Mouse (Mus musculus) forebrain, embryonic 13.5 days (tissue): ENCODE results near the gene Bud13. TPM values are rescaled to one million over a fixed set of nuclear protein-coding genes. Genes with fewer than 3 reads are reported as not detected.
A peak's percentile ranks its signal among the peaks of the same experiment; 100 is the strongest.

Experiments
- ATAC-seq: fragments of 200-750 bp; cut with Nextera tagmentation; 2 replicates; pipeline ENCODE4 v1.8.0; 2017
- H3K27ac ChIP-seq: fragments of 300-500 bp; sonication (generic); 2 replicates; pipeline ENCODE4 v1.5.1; 2015; ENCODE audit warnings: inconsistent platforms, mild to moderate bottlenecking, moderate library complexity
- H3K27me3 ChIP-seq: fragments of 300-500 bp; sonication (generic); 2 replicates; pipeline ENCODE4 v1.6.1; 2015; ENCODE audit warnings: mild to moderate bottlenecking, inconsistent platforms
- H3K36me3 ChIP-seq: fragments of 300-500 bp; sonication (generic); 2 replicates; pipeline ENCODE4 v1.6.1; 2015; ENCODE audit warnings: mild to moderate bottlenecking, inconsistent platforms; ENCODE audit not compliant: poor library complexity, severe bottlenecking
- H3K4me1 ChIP-seq: fragments of 300-500 bp; sonication (generic); 2 replicates; pipeline ENCODE4 v1.6.1; 2015; ENCODE audit warnings: inconsistent platforms
- H3K4me2 ChIP-seq: fragments of 300-500 bp; sonication (generic); 2 replicates; pipeline ENCODE4 v1.6.1; 2015; ENCODE audit warnings: inconsistent platforms, mild to moderate bottlenecking, moderate library complexity
- H3K4me3 ChIP-seq: fragments of 300-500 bp; sonication (generic); 2 replicates; pipeline ENCODE4 v1.5.1; 2015; ENCODE audit warnings: mild to moderate bottlenecking, inconsistent platforms
- H3K9ac ChIP-seq: fragments of 300-500 bp; sonication (generic); 2 replicates; pipeline ENCODE4 v1.6.1; 2015; ENCODE audit warnings: mild to moderate bottlenecking, inconsistent platforms
- H3K9me3 ChIP-seq: fragments of 300-500 bp; sonication (generic); replicated peaks from 2 replicates; pipeline ENCODE4 v1.6.1; 2016; ENCODE audit warnings: inconsistent platforms
- WGBS: fragments of 180-500 bp; shearing (Covaris S2); methylation state at CpG from one replicate; pipeline ENCODE4 v1.1.7; 2015; 5-methylcytosine and 5-hydroxymethylcytosine counted together
- polyA plus RNA-seq: library from polyadenylated mRNA; unstranded; fragments of >200 nt; fragmentation: Nextera tagmentation; extraction: Ambion mirVana; gene quantifications from 2 replicates; pipeline ENCODE4 v1.2.1, GENCODE M21; 2015

The Bud13 gene
- 19.0 and 21.9 TPM in 2 replicates for polyA plus RNA-seq

- Histone ChIP-seq H3K36me3 (peaks cover 61% of the 10 kb centered on the region), H3K9me3 (no peaks in the 10 kb centered on the region), H3K4me1 (peaks cover 18% of the 10 kb centered on the region), H3K4me2 (peak within 1 kb of the TSS; percentile 72), H3K9ac (peak within 1 kb of the TSS; percentile 89), H3K27ac (peak within 1 kb of the TSS; percentile 66), H3K4me3 (peak within 1 kb of the TSS; percentile 93), H3K27me3 (no peaks in the 10 kb centered on the region)
- ATAC-seq: peak; percentile 92
- under 1% methylated on average over 49 of the region's 55 CpGs for WGBS
Measured at GRCm38 (mm10) chr9:46282631-46283436, at the start of gene Bud13. Gene Bud13 (plus strand): TSS chr9:46283008.

- ATAC-seq: no peak
Measured at GRCm38 (mm10) chr9:46235196-46235595, 47.6 kb upstream of the Bud13 start.

GRCm38 (mm10) chr9:46235596-46235648 lies 47.4 kb upstream of the Bud13 start, which contains the start of gene Apoc3:
Gene Apoc3 (minus strand): TSS chr9:46235636.
- no peak within 1 kb of the TSS for H3K9ac ChIP-seq
- H3K4me1 ChIP-seq: peaks cover 6% of the 10 kb centered on the region; the same call in 1 of the 2 replicates
- ATAC-seq: no peak
- 0 out of 2 replicates have a peak, but pooled peaks cover 6% of the 10 kb centered on the region for H3K27me3 ChIP-seq
- H3K9me3 ChIP-seq: no peaks in the 10 kb centered on the region
- H3K27ac ChIP-seq: no peak within 1 kb of the TSS
- H3K4me2 ChIP-seq: no peak within 1 kb of the TSS
- H3K36me3 ChIP-seq: no peaks in the 10 kb centered on the region
- H3K4me3 ChIP-seq: no peak within 1 kb of the TSS

More at GRCm38 (mm10) chr9:46235196-46235595, 47.6 kb upstream of the Bud13 start:
- Histone ChIP-seq H3K27me3 (0 out of 2 replicates have a peak, but pooled peaks cover 6% of the 10 kb centered on the region), H3K4me2 (no peak overlapping the region), H3K4me3 (no peak overlapping the region), H3K36me3 (no peaks in the 10 kb centered on the region), H3K4me1 (peaks cover 9% of the 10 kb centered on the region; the same call in 1 of the 2 replicates), H3K9ac (no peak overlapping the region), H3K9me3 (no peaks in the 10 kb centered on the region), H3K27ac (no peak overlapping the region)
- WGBS: 85% methylated on average over 6 of the region's 6 CpGs

GRCm38 (mm10) chr9:46235649-46236048 lies 47.2 kb upstream of the Bud13 start:
- H3K4me1 ChIP-seq: peaks cover 4% of the 10 kb centered on the region; the same call in 1 of the 2 replicates
- no peaks in the 10 kb centered on the region for H3K36me3 ChIP-seq
- no peak for ATAC-seq
- no peak overlapping the region for H3K9ac ChIP-seq
- 0 out of 2 replicates have a peak, but pooled peaks cover 6% of the 10 kb centered on the region for H3K27me3 ChIP-seq
- H3K9me3 ChIP-seq: no peaks in the 10 kb centered on the region
- no peak overlapping the region for H3K27ac ChIP-seq
- no peak overlapping the region for H3K4me2 ChIP-seq
- 52% methylated on average over 4 of the region's 4 CpGs for whole genome bisulfite sequencing
- no peak overlapping the region for H3K4me3 ChIP-seq

GRCm38 (mm10) chr9:46238850-46239249 lies 44.0 kb upstream of the Bud13 start:
- Histone ChIP-seq H3K4me3 (no peak overlapping the region), H3K27ac (no peak overlapping the region), H3K4me1 (no peaks in the 10 kb centered on the region), H3K4me2 (no peak overlapping the region), H3K9me3 (no peaks in the 10 kb centered on the region), H3K27me3 (no peaks in the 10 kb centered on the region), H3K36me3 (no peaks in the 10 kb centered on the region), H3K9ac (no peak overlapping the region)
- ATAC-seq: no peak
- WGBS: 91% methylated on average over 7 of the region's 7 CpGs

GRCm38 (mm10) chr9:46240526-46241153 lies 42.2 kb upstream of the Bud13 start, which contains the start of gene Apoa4:
Gene Apoa4 (plus strand): TSS chr9:46240696.
- WGBS: 70% methylated on average over 7 of the region's 7 CpGs
- Histone ChIP-seq H3K27ac (no peak within 1 kb of the TSS), H3K4me2 (no peak within 1 kb of the TSS), H3K9me3 (no peaks in the 10 kb centered on the region), H3K36me3 (no peaks in the 10 kb centered on the region), H3K4me3 (no peak within 1 kb of the TSS), H3K9ac (no peak within 1 kb of the TSS), H3K4me1 (no peaks in the 10 kb centered on the region), H3K27me3 (no peaks in the 10 kb centered on the region)
- no peak for ATAC-seq

DNA sequence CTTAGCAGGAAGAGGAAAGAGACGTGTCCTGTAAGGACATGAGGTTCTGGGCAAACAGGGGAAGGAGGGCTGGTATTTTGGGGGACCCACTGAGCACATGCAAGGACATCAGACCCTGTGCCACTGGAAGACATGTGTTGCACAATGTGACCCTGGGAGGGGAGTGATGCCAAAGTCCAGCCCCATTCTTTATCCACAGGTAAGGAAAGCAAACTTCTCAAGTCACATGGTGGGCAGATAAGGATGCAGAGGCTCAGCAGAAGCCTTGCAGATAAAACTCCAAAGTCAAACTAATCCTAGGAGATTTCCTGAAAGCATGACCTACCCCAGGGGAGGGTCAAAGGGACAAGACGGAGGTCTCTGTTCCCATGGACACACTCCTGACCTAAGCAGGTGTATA lies 41.0 kb upstream of the Bud13 start:
- Histone ChIP-seq H3K4me3 (no peak overlapping the region), H3K4me2 (no peak overlapping the region), H3K9ac (no peak overlapping the region), H3K27ac (no peak overlapping the region), H3K4me1 (no peaks in the 10 kb centered on the region), H3K9me3 (no peaks in the 10 kb centered on the region), H3K36me3 (no peaks in the 10 kb centered on the region), H3K27me3 (no peaks in the 10 kb centered on the region)
- WGBS: 80% methylated on average over 2 of the region's 2 CpGs
- ATAC-seq: no peak

DNA sequence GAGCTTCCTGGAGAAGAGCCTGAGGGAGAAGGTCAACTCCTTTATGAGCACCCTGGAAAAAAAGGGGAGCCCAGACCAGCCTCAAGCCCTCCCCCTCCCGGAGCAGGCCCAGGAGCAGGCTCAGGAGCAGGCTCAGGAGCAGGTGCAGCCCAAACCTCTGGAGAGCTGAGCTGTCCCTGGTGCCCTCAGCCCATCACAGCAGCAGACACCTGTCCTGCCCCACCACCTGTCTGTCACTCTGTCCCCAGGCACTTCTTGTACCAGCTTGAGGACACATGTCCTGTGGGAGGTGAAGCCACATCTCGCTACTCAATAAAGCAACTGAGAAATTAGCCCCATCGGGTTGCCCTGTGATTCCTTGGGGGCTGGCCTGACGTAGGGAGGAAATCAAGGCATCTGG lies 39.7 kb upstream of the Bud13 start:
- Histone ChIP-seq H3K9ac (no peak overlapping the region), H3K36me3 (no peaks in the 10 kb centered on the region), H3K4me1 (no peaks in the 10 kb centered on the region), H3K27ac (no peak overlapping the region), H3K27me3 (no peaks in the 10 kb centered on the region), H3K4me3 (no peak overlapping the region), H3K4me2 (no peak overlapping the region), H3K9me3 (no peaks in the 10 kb centered on the region)
- WGBS: 68% methylated on average over 4 of the region's 4 CpGs
- no peak for ATAC-seq

GRCm38 (mm10) chr9:46243584-46243983 lies 39.2 kb upstream of the Bud13 start:
- Histone ChIP-seq H3K9ac (no peak overlapping the region), H3K4me1 (no peaks in the 10 kb centered on the region), H3K4me3 (no peak overlapping the region), H3K9me3 (no peaks in the 10 kb centered on the region), H3K4me2 (no peak overlapping the region), H3K27me3 (no peaks in the 10 kb centered on the region), H3K36me3 (no peaks in the 10 kb centered on the region), H3K27ac (no peak overlapping the region)
- no peak for ATAC-seq
- 49% methylated on average over 8 of the region's 8 CpGs for WGBS

- WGBS: 26% methylated on average over 11 of the region's 11 CpGs
- Histone ChIP-seq H3K36me3 (no peaks in the 10 kb centered on the region), H3K4me1 (no peaks in the 10 kb centered on the region), H3K27me3 (no peaks in the 10 kb centered on the region; the same call in 1 of the 2 replicates), H3K4me3 (no peak overlapping the region), H3K27ac (no peak overlapping the region), H3K4me2 (no peak overlapping the region), H3K9ac (no peak overlapping the region), H3K9me3 (no peaks in the 10 kb centered on the region)
- ATAC-seq: peak; percentile 70; the same call in 1 of the 2 replicates
Measured at GRCm38 (mm10) chr9:46246752-46247324, 36.0 kb upstream of the Bud13 start.

DNA sequence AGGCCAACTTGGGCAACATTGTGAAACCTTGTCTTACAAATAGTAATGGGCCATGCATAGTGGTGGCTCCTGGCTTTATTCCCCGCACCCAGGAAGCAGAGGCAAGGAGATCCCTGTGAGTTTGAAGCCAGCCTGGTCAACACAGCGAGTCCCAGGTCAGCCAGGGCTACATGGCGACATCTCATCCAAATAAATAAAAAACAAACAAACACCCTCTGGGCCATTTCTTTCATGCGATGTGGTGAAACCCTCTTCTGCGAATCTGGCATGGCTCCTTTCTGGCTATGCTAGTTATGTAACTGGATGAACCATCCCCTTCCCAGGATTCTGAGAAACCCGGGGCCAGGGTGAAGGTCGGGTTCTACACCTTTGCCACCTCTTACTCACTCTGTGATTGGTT lies 26.6 kb upstream of the Bud13 start:
- H3K27me3 ChIP-seq: no peaks in the 10 kb centered on the region; the same call in 1 of the 2 replicates
- no peaks in the 10 kb centered on the region for H3K9me3 ChIP-seq
- no peaks in the 10 kb centered on the region for H3K36me3 ChIP-seq
- 97% methylated on average over 7 of the region's 7 CpGs for WGBS
- no peak overlapping the region for H3K27ac ChIP-seq
- no peak overlapping the region for H3K4me3 ChIP-seq
- H3K4me2 ChIP-seq: no peak overlapping the region
- ATAC-seq: no peak
- H3K4me1 ChIP-seq: no peaks in the 10 kb centered on the region
- H3K9ac ChIP-seq: no peak overlapping the region

- H3K9me3 ChIP-seq: no peaks in the 10 kb centered on the region
- H3K4me2 ChIP-seq: no peak overlapping the region
- H3K4me3 ChIP-seq: no peak overlapping the region
- ATAC-seq: no peak
- no peaks in the 10 kb centered on the region for H3K36me3 ChIP-seq
- WGBS: 88% methylated on average over 10 of the region's 10 CpGs
- H3K27ac ChIP-seq: no peak overlapping the region
- no peaks in the 10 kb centered on the region for H3K4me1 ChIP-seq
- no peaks in the 10 kb centered on the region for H3K27me3 ChIP-seq
- H3K9ac ChIP-seq: no peak overlapping the region
Measured at GRCm38 (mm10) chr9:46256658-46257385, 26.0 kb upstream of the Bud13 start.
